In the genomic region with DNA sequence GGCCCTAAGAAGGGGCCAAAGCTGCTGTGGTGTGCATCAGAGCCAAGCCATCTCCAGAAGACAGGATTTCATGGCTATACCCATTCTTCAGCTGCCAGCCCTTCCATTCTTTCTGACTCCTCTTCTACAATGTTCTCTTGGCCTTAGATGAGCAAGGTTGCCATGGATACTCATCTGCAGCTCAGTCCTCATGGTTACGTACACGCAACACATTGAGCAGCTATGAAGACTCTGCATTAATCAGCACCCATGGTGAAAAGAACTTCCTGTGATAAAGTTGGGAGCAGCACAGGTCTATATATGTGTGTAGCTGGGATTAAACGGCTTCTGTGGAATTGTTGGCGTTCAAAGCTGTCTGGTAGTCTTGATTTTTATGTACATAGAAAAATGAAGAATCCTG, we compare ENCODE assay signal across 28 mouse cellular contexts. TPM values are rescaled to one million over a fixed set of nuclear protein-coding genes. Genes with fewer than 3 reads are reported as not detected.
A peak's percentile ranks its signal among the peaks of the same experiment; 100 is the strongest.
DNase-seq lines count a peak whose midpoint lies in the region; ATAC-seq and TF ChIP-seq lines count a peak whose summit lies in the region.
"Had no signal": no experiment of that assay in that cellular context is flagged by ENCODE, and none has a peak within 500 bp of the region (broad histone marks: within the 10 kb centered on the region; RNA-seq: fewer than 3 reads in every experiment).

No protein-coding gene starts in this region.

- no peak overlapping the region for H3K4me2 ChIP-seq in forebrain, postnatal 0 days (ENCODE audit: low read depth)
- no peak overlapping the region for H3K4me2 ChIP-seq in forebrain, embryonic 11.5 days (ENCODE audit: low read depth, low read length, severe bottlenecking)
- H3K4me2 ChIP-seq: embryonic facial prominence, embryonic 13.5 days; embryonic facial prominence, embryonic 15.5 days had no signal

- H3K9me3 ChIP-seq in forebrain, postnatal 0 days (ENCODE audit: low read length), result no peaks in the 10 kb centered on the region
- no peaks in the 10 kb centered on the region for H3K9me3 ChIP-seq in forebrain, embryonic 11.5 days (ENCODE audit: control insufficient read depth, low read length)
- H3K9me3 ChIP-seq: embryonic facial prominence, embryonic 13.5 days; embryonic facial prominence, embryonic 15.5 days; forebrain, embryonic 10.5 days; G1E had no signal

- TF ChIP-seq CTCF in forebrain, postnatal 0 days (IDR thresholded peaks at IDR 0.05; ENCODE audit: low read depth), result no peak

- H3K9ac ChIP-seq in forebrain, postnatal 0 days, result no peak overlapping the region
- no peak overlapping the region for H3K9ac ChIP-seq in forebrain, embryonic 11.5 days (ENCODE audit: low read length)
- H3K9ac ChIP-seq: embryonic facial prominence, embryonic 13.5 days; embryonic facial prominence, embryonic 15.5 days had no signal

- DNase-seq in embryo, embryonic 10 days (ENCODE audit: low spot score), result peak; percentile 4
- DNase-seq in embryo, embryonic 11 days, result no peak
- peak; percentile 18 for DNase-seq in forebrain, postnatal 0 days
- DNase-seq in forebrain, embryonic 11.5 days (ENCODE audit: low spot score), result no peak
- DNase-seq in brain, adult 2 months (ENCODE audit: low read depth, low spot score), result peak; percentile 64
- no peak for DNase-seq in spleen, postnatal 10 days (ENCODE audit: low spot score in 2 of 2)
- DNase-seq: adrenal gland, adult 8-10 months; adrenal gland, postnatal 14 days; adrenal gland, postnatal 36 days; B cell, adult 2 months; cerebellum, adult 11 months; cerebellum, adult 18-20 months; cerebellum, adult 8-10 months; cerebellum, adult 9-11 months; cerebellum, postnatal 14 days; cerebellum, postnatal 36 days had no signal

- H3K4me3 ChIP-seq in forebrain, postnatal 0 days (ENCODE audit: low read depth, low read length), result no peak overlapping the region
- H3K4me3 ChIP-seq in forebrain, embryonic 11.5 days (ENCODE audit: low read depth, low read length), result no peak overlapping the region
- H3K4me3 ChIP-seq: embryonic facial prominence, embryonic 13.5 days; embryonic facial prominence, embryonic 15.5 days; erythroblast, embryonic 14.5 days; forebrain, embryonic 10.5 days had no signal

- ATAC-seq in forebrain, postnatal 0 days, result peak; percentile 72
- no peak for ATAC-seq in forebrain, embryonic 11.5 days (replicated peaks; ENCODE audit: low FRiP score)
- ATAC-seq: activated CD4-positive, CD25-positive, alpha-beta regulatory T cell, adult 4 months; CD4-positive, CD25-positive, alpha-beta regulatory T cell, adult 4 months; forebrain, embryonic 14.5 days; Patski had no signal

- H3K36me3 ChIP-seq in forebrain, postnatal 0 days (ENCODE audit: insufficient read depth), result no peaks in the 10 kb centered on the region
- H3K36me3 ChIP-seq in forebrain, embryonic 11.5 days (ENCODE audit: control insufficient read depth, insufficient read depth, low read length), result no peaks in the 10 kb centered on the region
- H3K36me3 ChIP-seq: embryonic facial prominence, embryonic 13.5 days; embryonic facial prominence, embryonic 15.5 days; forebrain, embryonic 10.5 days had no signal

- WGBS in forebrain, postnatal 0 days, result 72% methylated on average over 4 of the region's 4 CpGs
- 92% methylated on average over 4 of the region's 4 CpGs for WGBS in forebrain, embryonic 11.5 days

- H3K27me3 ChIP-seq in forebrain, postnatal 0 days (ENCODE audit: insufficient read depth, low read length), result no peaks in the 10 kb centered on the region
- H3K27me3 ChIP-seq in forebrain, embryonic 11.5 days (ENCODE audit: control insufficient read depth, insufficient read depth, low read length), result no peaks in the 10 kb centered on the region
- H3K27me3 ChIP-seq: CH12.LX; embryonic facial prominence, embryonic 13.5 days; embryonic facial prominence, embryonic 15.5 days; Patski had no signal

- no peaks in the 10 kb centered on the region for H3K4me1 ChIP-seq in forebrain, postnatal 0 days (ENCODE audit: insufficient read depth)
- no peaks in the 10 kb centered on the region for H3K4me1 ChIP-seq in forebrain, embryonic 11.5 days (replicated peaks; ENCODE audit: control insufficient read depth, insufficient read depth, low read length)
- H3K4me1 ChIP-seq: embryonic facial prominence, embryonic 13.5 days; embryonic facial prominence, embryonic 15.5 days; forebrain, embryonic 10.5 days had no signal

- no peak overlapping the region for H3K27ac ChIP-seq in forebrain, postnatal 0 days (ENCODE audit: low read depth, low read length)
- no peak overlapping the region for H3K27ac ChIP-seq in forebrain, embryonic 11.5 days (ENCODE audit: low read depth, low read length)
- H3K27ac ChIP-seq: embryonic facial prominence, embryonic 13.5 days; embryonic facial prominence, embryonic 15.5 days; forebrain, embryonic 10.5 days had no signal

RNA-seq across cellular contexts. Expression of a gene that starts 24.3 kb away (rescaled TPM):
- 1.4 TPM in 1 of 2 replicates, not detected in the other for total RNA-seq in forebrain, postnatal 0 days (2014; rRNA removed)
- 0.19 and 0.33 TPM in 2 replicates for polyA plus RNA-seq in forebrain, postnatal 0 days (2015; fragmentation: Nextera tagmentation; extraction: Ambion mirVana)
- polyA plus RNA-seq in forebrain, embryonic 11.5 days (2014; fragmentation: Nextera tagmentation; extraction: Ambion mirVana), result 0.09 TPM in 1 of 2 replicates, not detected in the other
- total RNA-seq: adrenal gland, adult 18-20 months; adrenal gland, adult 8-10 months; adrenal gland, postnatal 14 days; adrenal gland, postnatal 36 days; CH12.LX; common myeloid progenitor, adult 5-6 weeks had no signal
- polyA plus RNA-seq: activated CD4-positive, CD25-positive, alpha-beta regulatory T cell, adult 4 months; erythroblast, embryonic 14.5 days; forebrain, embryonic 10.5 days; G1E; Patski had no signal

RNA-seq across cellular contexts. Expression of a gene that starts 48.1 kb away (rescaled TPM):
- total RNA-seq in forebrain, postnatal 0 days (2014; rRNA removed), result 7.2 and 9.7 TPM in 2 replicates
- polyA plus RNA-seq in forebrain, postnatal 0 days (2015; fragmentation: Nextera tagmentation; extraction: Ambion mirVana), result 3.0 and 3.7 TPM in 2 replicates
- 5.0 and 5.7 TPM in 2 replicates for polyA plus RNA-seq in forebrain, embryonic 11.5 days (2014; fragmentation: Nextera tagmentation; extraction: Ambion mirVana)

Comparison
In these comparisons a context has a peak if more than half of its experiments do, and no peak if none do; other contexts are left out.
1. DNase-seq: peak in embryo, embryonic 10 days (single experiment), forebrain, postnatal 0 days (single experiment) and brain, adult 2 months (single experiment); none in embryo, embryonic 11 days (single experiment), forebrain, embryonic 11.5 days (single experiment) and spleen, postnatal 10 days (0 of 2).